In genomic region chr14:20695761-20696520, GRCm38 (mm10) we compare ENCODE assay signal across 8 mouse cellular contexts. TPM values are rescaled to one million over a fixed set of nuclear protein-coding genes. Genes with fewer than 3 reads are reported as not detected.
DNase-seq lines count a peak whose midpoint lies in the region; ATAC-seq and TF ChIP-seq lines count a peak whose summit lies in the region.

No protein-coding gene starts in this region.

- TF ChIP-seq EP300 in lung, postnatal 0 days (IDR thresholded peaks at IDR 0.05) = no peak

- WGBS in embryonic facial prominence, embryonic 13.5 days = 14% methylated on average over 27 of the region's 27 CpGs
- 16% methylated on average over 27 of the region's 27 CpGs for WGBS in hindbrain, embryonic 12.5 days
- 10% methylated on average over 27 of the region's 27 CpGs for WGBS in lung, postnatal 0 days

- no peak for ATAC-seq in embryonic facial prominence, embryonic 13.5 days (ENCODE audit: insufficient number of reproducible peaks, insufficient read depth, low FRiP score, low TSS enrichment, low read depth)
- ATAC-seq in hindbrain, embryonic 12.5 days (ENCODE audit: low FRiP score) = no peak
- no peak for ATAC-seq in lung, postnatal 0 days
- ATAC-seq in CD4-positive, CD25-positive, alpha-beta regulatory T cell, adult 4 months = no peak

- peak overlapping the region; percentile 97 for H3K27ac ChIP-seq in embryonic facial prominence, embryonic 13.5 days
- peak overlapping the region; percentile 96 for H3K27ac ChIP-seq in hindbrain, embryonic 12.5 days
- H3K27ac ChIP-seq in lung, postnatal 0 days (ENCODE audit: low read length) = peak overlapping the region; percentile 96

- H3K4me2 ChIP-seq in embryonic facial prominence, embryonic 13.5 days = peak overlapping the region; percentile 75
- peak overlapping the region; percentile 83 for H3K4me2 ChIP-seq in hindbrain, embryonic 12.5 days (replicated peaks)
- peak overlapping the region; percentile 81 for H3K4me2 ChIP-seq in lung, postnatal 0 days (replicated peaks; ENCODE audit: low read depth, low read length)

- peaks cover 50% of the 10 kb centered on the region for H3K4me1 ChIP-seq in embryonic facial prominence, embryonic 13.5 days
- peaks cover 50% of the 10 kb centered on the region for H3K4me1 ChIP-seq in hindbrain, embryonic 12.5 days
- H3K4me1 ChIP-seq in lung, postnatal 0 days (ENCODE audit: insufficient read depth, low read depth, low read length) = peaks cover 16% of the 10 kb centered on the region

- no peak for TF ChIP-seq CTCF in lung, postnatal 0 days (IDR thresholded peaks at IDR 0.05)

- peak; percentile 43 for DNase-seq in adrenal gland, adult 2 months
- no peak for DNase-seq in adrenal gland, postnatal 4 days (ENCODE audit: low spot score in 2 of 2)
- peak; percentile 10 for DNase-seq in 3T3-L1 (ENCODE audit: low read depth, low spot score)
- DNase-seq in lung, postnatal 0 days (ENCODE audit: low spot score) = peak; percentile 50
- DNase-seq in embryo, embryonic 10 days (ENCODE audit: low spot score) = no peak

- H3K27me3 ChIP-seq in embryonic facial prominence, embryonic 13.5 days = no peaks in the 10 kb centered on the region
- H3K27me3 ChIP-seq in hindbrain, embryonic 12.5 days = no peaks in the 10 kb centered on the region
- H3K27me3 ChIP-seq in lung, postnatal 0 days (replicated peaks; ENCODE audit: insufficient read depth, low read length) = no peaks in the 10 kb centered on the region

- H3K36me3 ChIP-seq in embryonic facial prominence, embryonic 13.5 days = peaks cover 46% of the 10 kb centered on the region
- H3K36me3 ChIP-seq in hindbrain, embryonic 12.5 days = peaks cover 41% of the 10 kb centered on the region
- H3K36me3 ChIP-seq in lung, postnatal 0 days (ENCODE audit: insufficient read depth, low read length) = peaks cover 3% of the 10 kb centered on the region; the same call in 1 of the 2 replicates

- H3K9ac ChIP-seq in embryonic facial prominence, embryonic 13.5 days = peak overlapping the region; percentile 94
- peak overlapping the region; percentile 76 for H3K9ac ChIP-seq in hindbrain, embryonic 12.5 days
- H3K9ac ChIP-seq in lung, postnatal 0 days (replicated peaks; ENCODE audit: low read depth) = peak overlapping the region; percentile 82

- no peaks in the 10 kb centered on the region for H3K9me3 ChIP-seq in embryonic facial prominence, embryonic 13.5 days
- H3K9me3 ChIP-seq in hindbrain, embryonic 12.5 days (replicated peaks) = no peaks in the 10 kb centered on the region
- H3K9me3 ChIP-seq in lung, postnatal 0 days (ENCODE audit: low read length) = no peaks in the 10 kb centered on the region

- peak overlapping the region; percentile 87 for H3K4me3 ChIP-seq in embryonic facial prominence, embryonic 13.5 days
- H3K4me3 ChIP-seq in hindbrain, embryonic 12.5 days = peak overlapping the region; percentile 64
- peak overlapping the region; percentile 95 for H3K4me3 ChIP-seq in lung, postnatal 0 days (ENCODE audit: low read depth, low read length)

RNA-seq across cellular contexts. Expression of gene Fut11, which starts 1.2 kb away (rescaled TPM):
- total RNA-seq in adrenal gland, adult 2 months (2021) = 10 to 100 TPM; 15.5 to 18.0 TPM
- polyA plus RNA-seq in adrenal gland, adult 2 months (2012; rRNA removed) = 47.8 and 51.2 TPM in 2 replicates
- 10 to 100 TPM; 25.9 to 26.1 TPM for total RNA-seq in adrenal gland, postnatal 4 days (2021)
- 25.1 and 26.2 TPM in 2 replicates for polyA plus RNA-seq in embryonic facial prominence, embryonic 13.5 days (2015; fragmentation: Nextera tagmentation; extraction: Ambion mirVana)
- polyA plus RNA-seq in hindbrain, embryonic 12.5 days (2016; fragmentation: Nextera tagmentation; extraction: Ambion mirVana) = 32.0 and 33.4 TPM in 2 replicates
- 24.2 and 26.3 TPM in 2 replicates for polyA plus RNA-seq in lung, postnatal 0 days (2015; fragmentation: Nextera tagmentation; extraction: Ambion mirVana)
- 1 to 10 TPM; 5.6 to 7.7 TPM for polyA plus RNA-seq in CD4-positive, CD25-positive, alpha-beta regulatory T cell, adult 4 months (2017; shearing (Covaris generic))

RNA-seq across cellular contexts. Expression of gene Chchd1, which starts 6.9 kb away (rescaled TPM):
- 10 to 100 TPM; 66.6 to 93.6 TPM for total RNA-seq in adrenal gland, adult 2 months (2021)
- polyA plus RNA-seq in adrenal gland, adult 2 months (2012; rRNA removed) = 5.9 and 8.5 TPM in 2 replicates
- total RNA-seq in adrenal gland, postnatal 4 days (2021) = 10 to 100 TPM; 76.1 to 88.5 TPM
- 193 and 219 TPM in 2 replicates for polyA plus RNA-seq in embryonic facial prominence, embryonic 13.5 days (2015; fragmentation: Nextera tagmentation; extraction: Ambion mirVana)
- polyA plus RNA-seq in hindbrain, embryonic 12.5 days (2016; fragmentation: Nextera tagmentation; extraction: Ambion mirVana) = 213 and 215 TPM in 2 replicates
- polyA plus RNA-seq in lung, postnatal 0 days (2015; fragmentation: Nextera tagmentation; extraction: Ambion mirVana) = 109 and 114 TPM in 2 replicates
- 100 to 1,000 TPM; 120 to 143 TPM for polyA plus RNA-seq in CD4-positive, CD25-positive, alpha-beta regulatory T cell, adult 4 months (2017; shearing (Covaris generic))

RNA-seq across cellular contexts. Expression of gene Zswim8, which starts 11.4 kb away (rescaled TPM):
- total RNA-seq in adrenal gland, adult 2 months (2021) = 100 to 1,000 TPM in 1 of 2 experiments, 10 to 100 TPM in 1; 95.8 to 128 TPM
- 279 and 287 TPM in 2 replicates for polyA plus RNA-seq in adrenal gland, adult 2 months (2012; rRNA removed)
- total RNA-seq in adrenal gland, postnatal 4 days (2021) = 100 to 1,000 TPM; 136 to 151 TPM
- 45.1 and 49.6 TPM in 2 replicates for polyA plus RNA-seq in embryonic facial prominence, embryonic 13.5 days (2015; fragmentation: Nextera tagmentation; extraction: Ambion mirVana)
- polyA plus RNA-seq in hindbrain, embryonic 12.5 days (2016; fragmentation: Nextera tagmentation; extraction: Ambion mirVana) = 53.8 and 60.1 TPM in 2 replicates
- 21.7 and 24.1 TPM in 2 replicates for polyA plus RNA-seq in lung, postnatal 0 days (2015; fragmentation: Nextera tagmentation; extraction: Ambion mirVana)
- polyA plus RNA-seq in CD4-positive, CD25-positive, alpha-beta regulatory T cell, adult 4 months (2017; shearing (Covaris generic)) = 10 to 100 TPM; 21.6 to 22.3 TPM

RNA-seq across cellular contexts. Expression of gene Sec24c, which starts 21.8 kb away (rescaled TPM):
- 100 to 1,000 TPM; 109 to 142 TPM for total RNA-seq in adrenal gland, adult 2 months (2021)
- polyA plus RNA-seq in adrenal gland, adult 2 months (2012; rRNA removed) = 283 and 329 TPM in 2 replicates
- 100 to 1,000 TPM; 137 to 140 TPM for total RNA-seq in adrenal gland, postnatal 4 days (2021)
- 90.7 and 93.3 TPM in 2 replicates for polyA plus RNA-seq in embryonic facial prominence, embryonic 13.5 days (2015; fragmentation: Nextera tagmentation; extraction: Ambion mirVana)
- polyA plus RNA-seq in hindbrain, embryonic 12.5 days (2016; fragmentation: Nextera tagmentation; extraction: Ambion mirVana) = 102 and 109 TPM in 2 replicates
- 37.6 and 40.1 TPM in 2 replicates for polyA plus RNA-seq in lung, postnatal 0 days (2015; fragmentation: Nextera tagmentation; extraction: Ambion mirVana)
- 100 to 1,000 TPM; 120 to 181 TPM for polyA plus RNA-seq in CD4-positive, CD25-positive, alpha-beta regulatory T cell, adult 4 months (2017; shearing (Covaris generic))

RNA-seq across cellular contexts. Expression of gene Synpo2l, which starts 27.8 kb away (rescaled TPM):
- under 1 TPM; 0.17 to 0.35 TPM for total RNA-seq in adrenal gland, adult 2 months (2021)
- polyA plus RNA-seq in adrenal gland, adult 2 months (2012; rRNA removed) = 0.13 and 0.35 TPM in 2 replicates
- total RNA-seq in adrenal gland, postnatal 4 days (2021) = 10 to 100 TPM in 1 of 2 experiments, 1 to 10 TPM in 1; 3.6 to 11.8 TPM
- polyA plus RNA-seq in embryonic facial prominence, embryonic 13.5 days (2015; fragmentation: Nextera tagmentation; extraction: Ambion mirVana) = 2.3 and 3.3 TPM in 2 replicates
- 0.85 and 5.3 TPM in 2 replicates for polyA plus RNA-seq in hindbrain, embryonic 12.5 days (2016; fragmentation: Nextera tagmentation; extraction: Ambion mirVana)
- polyA plus RNA-seq in lung, postnatal 0 days (2015; fragmentation: Nextera tagmentation; extraction: Ambion mirVana) = 0.63 and 0.96 TPM in 2 replicates
- not detected for polyA plus RNA-seq in CD4-positive, CD25-positive, alpha-beta regulatory T cell, adult 4 months (2017; shearing (Covaris generic))

Comparison
In these comparisons a context has a peak if more than half of its experiments do, and no peak if none do; other contexts are left out.
1. DNase-seq: peak in adrenal gland, adult 2 months (single experiment), 3T3-L1 (single experiment) and lung, postnatal 0 days (single experiment); none in adrenal gland, postnatal 4 days (0 of 2) and embryo, embryonic 10 days (single experiment).
2. RNA of gene Chchd1, which starts 6.9 kb away (polyA plus RNA-seq): 193 to 219 TPM in embryonic facial prominence, embryonic 13.5 days, 213 to 215 TPM in hindbrain, embryonic 12.5 days, 120 to 143 TPM in CD4-positive, CD25-positive, alpha-beta regulatory T cell, adult 4 months and 109 to 114 TPM in lung, postnatal 0 days; 5.9 to 8.5 TPM in adrenal gland, adult 2 months; every median in the first group is over 10 times any median in the second.
3. Peak in every context shown above with its lines, with median percentiles within 50 percentile points of each other: H3K27ac ChIP-seq, H3K4me2 ChIP-seq, H3K4me3 ChIP-seq and H3K9ac ChIP-seq.